Mouse (Mus musculus) activated CD4-positive, CD25-positive, alpha-beta regulatory T cell, adult 9 weeks (primary cell): ENCODE data around the gene Tmem238l. TPM values are rescaled to one million over a fixed set of nuclear protein-coding genes. Genes with fewer than 3 reads are reported as not detected.

ENCODE experiments used
- polyA plus RNA-seq: library from polyadenylated mRNA; unstranded; fragments of 100-300 nt; shearing (Covaris generic); gene quantifications from one replicate; pipeline ENCODE4 v1.2.1, GENCODE M21; 2017

Tmem238l gene
- polyA plus RNA-seq, result not detected

GRCm38 (mm10) chr11:66956303-66956702 is at the start of gene Tmem238l:
Gene Tmem238l, plus strand, starts transcription at chr11:66956638.

DNA sequence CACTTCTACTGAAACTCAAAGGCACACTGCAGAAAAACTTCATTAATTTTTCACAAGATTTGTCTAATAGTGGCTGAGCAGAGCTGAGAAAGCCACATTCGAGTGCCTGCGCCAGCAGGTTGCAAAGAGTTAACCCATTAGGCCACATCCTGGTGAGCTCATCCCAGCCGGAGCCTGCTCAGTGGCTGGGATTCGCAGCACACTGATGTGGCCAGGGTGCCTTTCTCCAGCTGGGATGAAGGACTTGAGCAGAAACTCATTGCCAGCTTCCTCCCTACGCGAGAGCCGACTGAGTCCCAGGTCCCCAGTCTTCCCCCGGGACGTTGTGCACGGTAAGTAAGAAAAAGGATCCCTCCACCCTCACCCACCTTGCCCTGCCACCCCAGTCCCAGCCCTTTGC is 44.6 kb upstream of the Tmem238l start, which contains the start of gene Pirt:
TSS of gene Pirt (plus strand) at position 171 of the 400 bp plus-strand sequence.

Other genes starting within 250 kb of the Tmem238l start
- not detected for gene Pirt, start 44.7 kb upstream of the Tmem238l start, polyA plus RNA-seq
- 1.2 TPM for gene Tmem220, start 68.5 kb downstream of the Tmem238l start, polyA plus RNA-seq
- 68.8 TPM for gene Adprm, start 96.0 kb downstream of the Tmem238l start, polyA plus RNA-seq
- gene Sco1, start 96.0 kb downstream of the Tmem238l start, polyA plus RNA-seq, result 11.5 TPM
- gene Myh3, start 121.7 kb downstream of the Tmem238l start, polyA plus RNA-seq, result 0.86 TPM
- gene Myh2, start 214.4 kb downstream of the Tmem238l start, polyA plus RNA-seq, result not detected
- not detected for gene Myh1, start 243.4 kb downstream of the Tmem238l start, polyA plus RNA-seq